Mouse (Mus musculus) lung, postnatal 0 days (tissue): Measurements from ENCODE around the gene Esrrg. TPM values are rescaled to one million over a fixed set of nuclear protein-coding genes. Genes with fewer than 3 reads are reported as not detected.

Experiments
- ATAC-seq: fragments of 200-750 bp; cut with Nextera tagmentation; 2 replicates; pipeline ENCODE4 v1.8.0; 2017; ENCODE audit warnings: moderate library complexity
- DNase-seq: peaks from one replicate; pipeline ENCODE4 v3.0.0-alpha.2; 2016; ENCODE audit warnings: low spot score
- H3K27ac ChIP-seq: fragments of 300-500 bp; sonication (generic); 2 replicates; pipeline ENCODE4 v1.5.1; 2014; ENCODE audit warnings: antibody characterized with exemption, mild to moderate bottlenecking, low read length, mixed read lengths
- H3K27me3 ChIP-seq: fragments of 300-500 bp; sonication (generic); replicated peaks from 2 replicates; pipeline ENCODE4 v1.6.1; 2014; ENCODE audit warnings: low read length, mixed read lengths; ENCODE audit not compliant: insufficient read depth
- H3K36me3 ChIP-seq: fragments of 300-500 bp; sonication (generic); 2 replicates; pipeline ENCODE4 v1.6.1; 2014; ENCODE audit warnings: low read length, mixed read lengths; ENCODE audit not compliant: insufficient read depth
- H3K4me1 ChIP-seq: fragments of 300-500 bp; sonication (generic); 2 replicates; pipeline ENCODE4 v1.6.1; 2014; ENCODE audit warnings: antibody characterized with exemption, low read depth, low read length, mixed read lengths; ENCODE audit not compliant: insufficient read depth
- H3K4me2 ChIP-seq: fragments of 300-500 bp; sonication (generic); replicated peaks from 2 replicates; pipeline ENCODE4 v1.6.1; 2014; ENCODE audit warnings: low read depth, mild to moderate bottlenecking, low read length, moderate library complexity, mixed read lengths
- H3K4me3 ChIP-seq: fragments of 300-500 bp; sonication (generic); 2 replicates; pipeline ENCODE4 v1.5.1; 2014; ENCODE audit warnings: low read depth, low read length
- H3K9ac ChIP-seq: fragments of 300-500 bp; sonication (generic); replicated peaks from 2 replicates; pipeline ENCODE4 v1.6.1; 2014; ENCODE audit warnings: low read depth, mild to moderate bottlenecking
- H3K9me3 ChIP-seq: fragments of 300-500 bp; sonication (generic); 2 replicates; pipeline ENCODE4 v1.6.1; 2016; ENCODE audit warnings: low read length, mixed read lengths
- CTCF ChIP-seq: IDR thresholded peaks from 2 replicates; pipeline ENCODE4 v1.5.1; 2016; ENCODE audit warnings: antibody characterized with exemption, mild to moderate bottlenecking
- EP300 ChIP-seq: IDR thresholded peaks from 2 replicates; pipeline ENCODE4 v1.6.1; 2016; ENCODE audit warnings: antibody characterized with exemption, mild to moderate bottlenecking, control low read depth
- WGBS: fragments of 180-500 bp; shearing (Covaris S2); extraction: QIAGEN DNeasy Blood & Tissue Kit; methylation state at CpG from one replicate; pipeline ENCODE4 v1.1.7; 2014; 5-methylcytosine and 5-hydroxymethylcytosine counted together
- polyA plus RNA-seq: library from polyadenylated mRNA; unstranded; fragments of >200 nt; fragmentation: Nextera tagmentation; extraction: Ambion mirVana; gene quantifications from 2 replicates; pipeline ENCODE4 v1.2.1, GENCODE M21; 2015

The Esrrg gene
- polyA plus RNA-seq, 1 experiment from 2014 or later, result 0.54 TPM

- 50% methylated on average over 14 of the region's 14 CpGs for WGBS
- DNase-seq (no peak), ATAC-seq (no peak)
- Histone ChIP-seq H3K4me3 (no peak overlapping the region), H3K9ac (no peak overlapping the region), H3K4me1 (no peaks in the 10 kb centered on the region), H3K27ac (no peak overlapping the region), H3K27me3 (no peaks in the 10 kb centered on the region), H3K4me2 (no peak overlapping the region), H3K36me3 (no peaks in the 10 kb centered on the region), H3K9me3 (no peaks in the 10 kb centered on the region)
- no peak for TF ChIP-seq EP300
- TF ChIP-seq CTCF, result no peak
Observed at GRCm38 (mm10) chr1:188017956-188018862, 409.6 kb downstream of the Esrrg start.

GRCm38 (mm10) chr1:188029205-188029604, 420.6 kb downstream of the Esrrg start:
- H3K36me3 ChIP-seq, result no peaks in the 10 kb centered on the region
- no peaks in the 10 kb centered on the region for H3K9me3 ChIP-seq
- 82% methylated on average over 8 of the region's 8 CpGs for WGBS
- no peak overlapping the region for H3K9ac ChIP-seq
- H3K27me3 ChIP-seq, result no peaks in the 10 kb centered on the region
- H3K27ac ChIP-seq, result no peak overlapping the region
- TF ChIP-seq CTCF (no peak), EP300 (no peak)
- H3K4me1 ChIP-seq, result no peaks in the 10 kb centered on the region
- ATAC-seq (no peak), DNase-seq (no peak)
- H3K4me2 ChIP-seq, result no peak overlapping the region
- no peak overlapping the region for H3K4me3 ChIP-seq

- no peak overlapping the region for H3K27ac ChIP-seq
- no peak overlapping the region for H3K4me2 ChIP-seq
- H3K9ac ChIP-seq, result no peak overlapping the region
- no peak overlapping the region for H3K4me3 ChIP-seq
- TF ChIP-seq CTCF (no peak), EP300 (no peak)
- H3K36me3 ChIP-seq, result no peaks in the 10 kb centered on the region
- no peaks in the 10 kb centered on the region for H3K4me1 ChIP-seq
- DNase-seq (no peak), ATAC-seq (no peak)
- no peaks in the 10 kb centered on the region for H3K9me3 ChIP-seq
- no peaks in the 10 kb centered on the region for H3K27me3 ChIP-seq
- WGBS, result 63% methylated on average over 10 of the region's 10 CpGs
Observed at GRCm38 (mm10) chr1:188030116-188030515, 421.5 kb downstream of the Esrrg start.

GRCm38 (mm10) chr1:188031276-188031675, 422.7 kb downstream of the Esrrg start:
- no peaks in the 10 kb centered on the region for H3K9me3 ChIP-seq
- H3K9ac ChIP-seq, result no peak overlapping the region
- DNase-seq (no peak), ATAC-seq (no peak)
- H3K27ac ChIP-seq, result no peak overlapping the region
- H3K4me1 ChIP-seq, result no peaks in the 10 kb centered on the region
- H3K27me3 ChIP-seq, result no peaks in the 10 kb centered on the region
- H3K36me3 ChIP-seq, result no peaks in the 10 kb centered on the region
- no peak overlapping the region for H3K4me3 ChIP-seq
- 42% methylated on average over 4 of the region's 4 CpGs for WGBS
- TF ChIP-seq EP300 (no peak), CTCF (no peak)
- no peak overlapping the region for H3K4me2 ChIP-seq

- DNase-seq (no peak), ATAC-seq (no peak)
- Histone ChIP-seq H3K9me3 (no peaks in the 10 kb centered on the region), H3K27ac (no peak overlapping the region), H3K27me3 (no peaks in the 10 kb centered on the region), H3K4me1 (no peaks in the 10 kb centered on the region), H3K4me3 (no peak overlapping the region), H3K36me3 (no peaks in the 10 kb centered on the region), H3K4me2 (no peak overlapping the region), H3K9ac (no peak overlapping the region)
- 42% methylated on average over 8 of the region's 8 CpGs for WGBS
- no peak for TF ChIP-seq EP300
- no peak for TF ChIP-seq CTCF
Observed at GRCm38 (mm10) chr1:188035957-188036356, 427.4 kb downstream of the Esrrg start.

- no peak overlapping the region for H3K4me2 ChIP-seq
- DNase-seq (no peak), ATAC-seq (no peak)
- no peaks in the 10 kb centered on the region for H3K27me3 ChIP-seq
- no peak overlapping the region for H3K9ac ChIP-seq
- 77% methylated on average over 6 of the region's 6 CpGs for WGBS
- no peak overlapping the region for H3K27ac ChIP-seq
- no peak overlapping the region for H3K4me3 ChIP-seq
- no peak for TF ChIP-seq CTCF
- no peak for TF ChIP-seq EP300
- no peaks in the 10 kb centered on the region; the same call in 1 of the 2 replicates for H3K9me3 ChIP-seq
- H3K4me1 ChIP-seq, result no peaks in the 10 kb centered on the region
- no peaks in the 10 kb centered on the region for H3K36me3 ChIP-seq
Observed at GRCm38 (mm10) chr1:188046691-188047121, 438.1 kb downstream of the Esrrg start.
